Mouse (Mus musculus) mesoderm, embryonic 11.5 days (tissue): Measurements from ENCODE around the gene Bbs9.
A peak's percentile ranks its signal among the peaks of the same experiment; 100 is the strongest.
"Not testable (repeated sequence)": the region's sequence is repeated elsewhere in the genome, so short reads cannot be mapped to it uniquely, and the experiment has no call there.

Source experiments
- DNase-seq: peaks from one replicate; pipeline ENCODE4 v3.0.0-alpha.2; 2012; ENCODE audit warnings: low read depth, low spot score

The Bbs9 gene

DNA sequence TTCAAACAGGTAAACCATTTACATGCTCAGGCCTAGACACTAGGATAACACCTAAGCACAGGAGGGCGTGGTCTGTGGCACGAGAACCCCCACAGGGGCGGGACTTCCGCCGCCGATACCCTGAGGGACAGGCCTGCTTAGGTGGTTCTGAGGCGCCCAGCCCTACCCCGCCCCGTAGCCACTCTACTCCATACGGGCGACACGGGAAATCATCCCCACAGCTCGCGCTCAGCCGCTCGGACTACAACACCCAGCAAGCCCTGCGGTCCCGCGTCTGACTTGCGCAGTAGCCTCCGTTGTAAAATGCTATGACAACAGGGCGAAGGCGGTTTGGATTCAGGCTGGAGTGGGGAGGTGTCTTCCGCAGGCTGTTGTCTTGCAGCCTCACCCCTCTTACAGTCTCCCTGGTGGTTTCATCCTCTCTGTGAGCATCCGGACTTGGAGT is at the start of gene Bbs9:
TSS of gene Bbs9 (plus strand) at position 292 of the 445 bp plus-strand sequence.
- peak; percentile 95 for DNase-seq

DNA sequence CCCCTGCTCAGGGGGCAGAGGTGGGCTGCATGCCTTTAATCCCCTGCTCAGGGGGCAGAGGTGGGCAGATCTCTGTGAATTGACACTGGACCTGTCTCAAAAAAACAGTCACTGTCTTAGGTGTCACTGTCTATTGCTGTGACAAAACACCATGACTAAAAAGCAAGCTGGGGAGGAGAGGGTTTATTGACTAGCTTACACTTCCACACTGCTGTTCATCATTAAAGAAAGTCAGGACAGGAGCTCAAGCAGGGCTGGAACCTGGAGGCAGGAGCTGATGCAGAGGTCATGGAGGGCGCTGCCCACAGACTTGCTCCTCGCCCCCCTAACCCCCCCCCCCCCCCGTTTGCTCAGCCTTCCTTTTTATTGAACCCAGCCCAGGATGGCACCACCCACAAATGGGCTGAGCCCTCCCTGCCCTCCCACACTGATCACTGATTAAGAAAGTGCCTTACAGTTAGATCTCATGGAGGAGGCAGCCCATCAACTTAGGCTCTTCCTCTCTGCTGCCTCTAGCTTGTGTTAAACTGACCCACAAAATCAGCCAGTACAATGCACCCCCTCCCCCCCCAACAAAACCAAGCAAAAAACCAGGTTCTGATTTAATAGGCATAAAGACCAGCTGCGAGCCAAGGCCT is 47.4 kb upstream of the Bbs9 start:
- DNase-seq: no peak

DNA sequence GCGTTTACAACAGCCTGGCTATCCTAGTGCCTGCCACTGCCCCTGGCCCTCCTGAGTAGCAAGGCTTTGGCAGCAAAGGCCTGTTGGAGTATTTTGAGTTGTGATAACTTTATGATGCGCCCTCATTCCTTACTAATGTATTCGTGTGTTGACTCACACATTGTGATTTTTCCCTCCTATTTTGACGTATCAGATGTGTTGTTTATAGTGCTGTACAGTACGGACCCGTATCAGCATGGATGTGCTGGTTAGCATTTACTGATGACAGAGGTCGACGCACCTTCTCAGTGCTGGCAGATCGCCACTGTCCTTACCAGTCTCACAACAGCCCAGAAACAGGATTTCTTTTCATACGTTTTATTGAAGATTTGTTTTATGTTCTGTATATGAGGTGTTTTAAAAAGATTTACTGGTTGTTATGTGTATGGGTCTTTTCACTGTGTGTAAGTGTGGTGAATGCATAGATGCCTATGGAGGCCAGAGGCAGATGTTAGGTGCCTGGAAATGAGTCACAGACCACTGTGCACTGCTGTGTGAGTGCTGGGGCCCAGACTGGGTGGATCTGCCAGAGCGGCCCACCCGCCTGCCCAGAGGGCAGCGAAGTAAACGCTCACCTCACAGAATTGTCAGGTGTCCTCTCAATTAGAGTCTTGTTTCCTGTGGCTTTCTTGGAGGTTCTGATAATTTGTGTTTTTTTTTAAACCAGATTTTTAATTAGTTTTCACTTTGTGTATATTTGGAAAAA is 46.7 kb upstream of the Bbs9 start:
- DNase-seq: no peak

DNA sequence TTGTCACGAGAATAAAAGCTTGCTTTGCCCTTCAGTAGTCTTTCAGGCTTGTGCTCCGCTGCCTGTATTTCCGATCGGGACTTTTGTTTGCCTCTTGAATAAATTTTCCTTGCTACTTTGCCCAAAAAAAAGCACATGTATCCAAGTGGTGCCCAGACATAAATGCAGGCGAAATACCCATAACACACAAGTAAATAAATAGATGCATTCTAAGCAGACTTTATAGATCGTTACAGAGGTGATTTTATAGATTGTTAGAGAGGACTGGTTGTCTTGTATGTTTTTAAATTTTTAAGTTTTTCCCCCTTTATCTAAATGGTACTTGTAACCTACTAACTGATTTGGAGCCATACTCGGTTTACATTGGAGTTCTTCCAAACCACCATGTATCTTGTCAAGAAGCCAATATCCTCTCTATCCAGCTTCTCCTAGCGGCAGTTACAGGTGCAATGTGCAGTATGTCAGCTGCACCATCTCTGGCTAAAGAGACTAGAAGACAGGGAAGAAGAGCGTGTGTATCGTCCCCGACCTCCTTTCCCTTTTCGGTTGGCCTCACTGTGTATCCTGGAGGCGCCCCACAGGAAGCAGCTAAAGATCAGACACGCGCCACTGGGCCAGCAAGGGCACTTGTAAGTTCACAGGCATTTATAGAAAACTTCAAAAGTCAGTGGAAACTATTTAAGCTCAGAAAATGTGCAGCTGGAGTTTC is 45.8 kb upstream of the Bbs9 start:
- DNase-seq: no peak

DNA sequence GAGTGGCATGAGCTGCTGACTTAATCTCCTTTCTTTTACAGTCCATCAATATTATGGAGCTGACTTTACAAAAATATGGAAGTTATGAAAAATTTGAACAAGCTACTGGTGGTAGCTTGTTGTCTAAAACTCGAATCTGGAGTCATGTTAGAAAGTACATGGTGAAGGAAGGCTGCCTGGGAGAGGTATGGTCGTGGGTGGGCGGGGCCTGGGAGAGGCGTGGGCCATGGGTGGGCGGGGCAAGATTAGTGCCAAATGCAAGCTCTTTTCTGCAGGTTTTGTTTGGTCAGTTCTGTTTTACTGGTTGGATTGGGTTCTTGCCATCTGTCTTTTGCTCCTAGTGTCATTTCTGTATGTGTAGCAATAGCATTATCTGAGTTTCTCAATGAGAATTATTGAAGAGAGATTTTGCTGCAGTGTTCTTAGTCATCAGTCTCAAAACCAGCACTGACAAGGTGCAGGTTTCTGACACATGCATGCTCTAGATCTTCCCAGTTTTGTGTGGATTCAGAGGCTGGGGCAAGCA is 45.1 kb upstream of the Bbs9 start:
- DNase-seq: no peak

DNA sequence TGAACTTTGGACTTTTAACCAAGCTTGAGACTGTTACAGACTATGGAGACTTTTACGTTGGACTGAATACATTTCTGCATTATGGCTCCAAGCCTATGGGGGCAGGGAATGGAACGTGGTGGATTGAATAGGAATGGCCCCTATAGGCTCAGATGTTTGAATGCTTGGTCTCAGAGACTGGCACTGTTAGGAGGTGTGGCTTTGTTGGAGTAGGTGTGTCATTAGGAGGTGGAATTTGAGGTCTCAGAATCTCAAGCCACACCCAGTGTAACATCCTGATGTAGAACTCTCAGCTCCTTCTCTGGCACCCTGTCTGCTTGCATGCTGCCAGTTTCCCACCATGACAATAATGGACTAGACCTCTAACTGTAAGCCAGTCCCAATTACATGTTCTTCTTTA is 42.3 kb upstream of the Bbs9 start:
- no peak for DNase-seq

DNA sequence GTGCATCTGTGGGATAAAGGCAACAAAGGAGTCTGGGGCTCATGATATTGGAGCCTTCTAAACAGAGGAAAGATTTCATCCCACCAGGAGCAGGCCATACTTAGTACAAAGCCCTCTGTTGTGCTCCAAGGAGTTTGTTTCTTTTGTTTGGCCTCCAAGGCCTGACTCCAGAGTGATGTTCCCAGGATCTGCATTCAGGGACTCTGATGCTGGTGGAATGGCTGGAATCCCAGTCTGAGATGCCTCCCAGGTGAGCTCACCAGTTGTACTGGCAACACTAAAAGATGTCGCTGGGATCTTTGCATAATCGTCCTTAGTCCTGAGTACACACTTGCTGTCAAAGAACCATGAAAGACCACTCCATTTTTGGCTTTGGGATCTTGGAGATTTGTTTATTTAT is 41.4 kb upstream of the Bbs9 start:
- no peak for DNase-seq

DNA sequence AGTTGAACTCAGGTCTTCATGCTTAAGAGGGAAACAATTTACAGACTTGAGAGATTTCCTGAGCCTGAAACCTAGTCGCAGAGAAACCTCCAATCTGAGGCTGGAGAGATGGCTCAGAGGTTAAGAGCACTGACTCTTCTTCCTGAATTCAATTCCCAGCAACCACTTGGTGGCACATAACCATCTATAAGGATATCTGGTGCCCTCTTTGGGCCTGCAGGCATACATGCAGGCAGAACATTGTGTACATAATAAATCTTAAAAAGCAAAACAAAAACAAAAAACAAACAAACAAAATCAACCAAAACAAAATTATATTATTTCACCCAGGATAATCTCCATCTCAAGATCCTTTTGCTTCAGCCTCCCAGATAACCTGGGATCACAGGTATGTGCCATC is 36.7 kb upstream of the Bbs9 start:
- DNase-seq: no peak

DNA sequence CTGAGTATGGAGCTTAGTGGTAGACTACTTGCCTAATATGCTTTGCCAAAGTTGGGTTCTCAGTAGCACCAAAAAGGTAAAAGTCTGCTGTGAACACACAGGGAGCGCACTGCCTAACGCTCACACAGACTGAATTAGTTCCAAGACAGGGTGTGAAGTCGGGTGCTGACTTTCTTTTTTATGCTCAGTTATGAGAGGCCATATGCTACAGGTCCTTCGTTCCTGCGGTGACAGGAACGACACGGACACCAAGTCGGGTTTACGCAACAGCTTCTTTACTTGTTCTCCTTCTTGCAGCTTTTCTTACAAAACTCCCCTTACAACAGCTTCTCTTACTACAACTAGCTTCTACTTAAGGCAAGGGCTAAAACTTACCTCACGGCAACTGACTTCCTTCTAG is 32.4 kb upstream of the Bbs9 start:
- no peak for DNase-seq

DNA sequence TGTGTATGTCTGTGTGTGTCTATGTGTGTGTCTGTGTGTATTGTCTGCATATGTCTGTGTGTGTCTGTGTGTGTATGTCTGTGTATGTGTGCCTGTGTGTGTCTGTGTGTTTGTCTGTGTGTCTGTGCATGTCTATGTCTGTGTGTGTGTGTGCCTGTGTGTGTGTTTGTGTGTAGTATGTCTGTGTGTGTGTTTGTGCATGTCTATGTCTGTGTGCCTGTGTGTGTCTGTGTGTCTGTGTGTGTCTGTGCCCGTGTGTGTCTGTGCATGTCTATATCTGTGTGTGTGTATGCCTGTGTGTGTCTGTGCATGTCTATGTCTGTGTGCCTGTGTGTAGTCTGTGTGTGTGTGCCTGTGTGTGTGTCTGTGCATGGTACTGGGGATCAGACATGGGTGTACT is 30.4 kb upstream of the Bbs9 start:
- no peak for DNase-seq

DNA sequence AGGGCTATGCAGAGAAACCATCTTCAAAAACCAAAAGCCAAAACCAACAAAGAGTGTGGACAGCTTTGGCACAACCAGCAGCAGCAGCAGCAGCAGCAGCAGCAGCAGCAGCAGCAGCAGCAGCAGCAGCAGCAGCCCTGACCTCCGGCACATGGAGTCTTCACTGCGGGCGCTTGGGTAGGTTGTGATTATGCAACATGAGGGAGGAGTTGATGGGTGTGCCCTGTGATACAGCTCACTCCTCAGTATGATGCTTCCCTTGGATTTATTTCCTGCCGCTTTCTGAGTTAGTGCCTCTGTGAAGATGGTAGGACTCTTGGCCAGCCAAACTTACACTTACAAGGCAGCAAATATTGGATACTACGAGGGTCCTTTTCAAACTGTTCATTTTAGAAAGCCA is 28.3 kb upstream of the Bbs9 start:
- no peak for DNase-seq

DNA sequence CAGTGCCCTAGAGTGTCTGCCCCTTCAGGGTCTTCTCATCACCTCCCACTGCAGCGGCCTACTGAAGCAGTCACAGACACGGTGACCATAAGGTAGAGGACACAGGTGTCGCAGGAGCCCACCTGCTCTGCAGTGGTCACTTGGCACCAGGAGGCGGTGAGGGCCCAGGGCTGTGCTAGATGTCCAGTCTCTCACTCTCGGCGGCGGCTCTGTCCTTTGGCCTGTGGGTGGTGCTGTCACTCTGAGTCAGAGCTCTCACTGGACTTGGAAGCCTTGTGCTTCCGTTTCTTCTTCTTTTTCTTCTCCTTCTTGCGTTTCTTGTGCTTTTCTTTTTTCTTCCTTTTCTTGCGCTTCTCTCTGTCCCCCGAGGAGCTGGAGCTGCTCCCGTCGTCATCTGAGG is 27.1 kb upstream of the Bbs9 start:
- DNase-seq: no peak

DNA sequence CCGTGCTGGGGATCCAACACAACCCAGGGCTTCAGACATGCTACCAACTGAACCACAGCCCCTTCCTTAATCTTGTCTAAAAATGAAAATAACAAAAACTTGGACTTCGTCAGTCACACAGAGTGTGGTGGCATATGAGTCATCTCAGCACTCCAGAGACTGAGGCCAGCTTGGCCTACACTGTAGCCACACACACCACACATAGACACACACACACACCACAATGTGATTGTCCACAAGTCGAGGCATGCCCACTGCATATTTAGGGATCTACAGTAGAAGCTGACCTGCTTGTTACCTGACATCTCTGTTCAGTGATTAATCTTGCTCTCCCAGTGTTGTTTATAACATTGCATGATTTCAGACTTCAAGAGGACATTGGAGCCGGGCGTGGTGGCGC is 26.3 kb upstream of the Bbs9 start:
- no peak for DNase-seq

DNA sequence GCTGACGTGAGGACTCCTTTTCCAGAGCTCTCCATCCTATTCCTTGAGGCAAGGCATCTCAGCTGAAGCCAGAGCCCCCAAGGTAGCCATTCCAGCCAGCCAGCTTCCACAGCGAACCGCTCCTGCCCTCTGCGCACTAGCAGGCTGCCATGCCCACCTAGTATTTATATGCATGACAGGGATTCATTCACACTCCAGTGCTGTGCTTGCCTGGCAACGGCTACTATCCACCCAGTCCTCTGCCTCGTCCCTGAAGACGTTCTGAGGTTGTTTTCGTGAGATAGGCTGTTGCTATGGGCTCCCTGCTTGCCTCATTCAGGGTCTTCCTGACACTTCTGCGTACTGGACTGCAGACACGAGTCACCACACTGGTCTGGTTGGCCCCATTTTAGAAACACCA is 22.8 kb upstream of the Bbs9 start:
- no peak for DNase-seq

DNA sequence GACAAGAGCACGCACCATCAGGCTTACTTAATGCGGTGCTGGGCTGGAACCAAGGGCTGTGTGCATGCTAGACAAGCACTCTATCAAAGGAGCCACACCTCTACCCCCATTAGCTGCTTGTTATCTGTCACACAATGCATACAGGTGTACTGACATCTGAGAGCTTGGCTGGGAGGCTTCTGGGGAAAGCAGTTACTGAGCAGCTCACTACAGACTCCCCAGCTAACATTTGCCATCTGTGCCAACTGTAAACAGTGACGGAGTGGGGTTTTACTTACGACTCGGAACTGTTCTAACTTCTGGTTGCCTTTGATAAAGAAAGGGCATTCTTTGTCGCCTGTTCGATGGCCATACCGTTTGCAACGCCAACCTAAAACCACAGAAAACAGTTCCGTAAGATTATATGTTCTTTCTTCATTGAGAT is 22.0 kb upstream of the Bbs9 start:
- no peak for DNase-seq

DNA sequence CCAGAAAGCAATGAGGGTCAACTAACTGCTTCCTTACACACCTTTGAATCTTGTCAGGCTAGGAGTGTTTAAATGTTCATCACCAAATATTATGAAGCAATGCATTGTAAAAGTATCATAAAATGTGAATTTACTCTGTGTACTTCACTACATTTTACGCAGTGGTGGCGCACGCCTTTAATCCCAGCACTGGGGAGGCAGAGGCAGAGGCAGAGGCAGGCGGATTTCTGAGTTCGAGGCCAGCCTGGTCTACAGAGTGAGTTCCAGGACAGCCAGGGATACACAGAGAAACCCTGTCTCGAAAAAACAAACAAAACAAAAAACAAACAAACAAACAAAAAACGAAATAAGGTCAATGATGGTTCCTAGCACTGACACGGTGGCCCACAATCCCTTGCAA is 21.5 kb upstream of the Bbs9 start, which contains the start of gene Gm17545:
TSS of gene Gm17545 (plus strand) at position 301 of the 400 bp plus-strand sequence.
- not testable (repeated sequence) for DNase-seq

DNA sequence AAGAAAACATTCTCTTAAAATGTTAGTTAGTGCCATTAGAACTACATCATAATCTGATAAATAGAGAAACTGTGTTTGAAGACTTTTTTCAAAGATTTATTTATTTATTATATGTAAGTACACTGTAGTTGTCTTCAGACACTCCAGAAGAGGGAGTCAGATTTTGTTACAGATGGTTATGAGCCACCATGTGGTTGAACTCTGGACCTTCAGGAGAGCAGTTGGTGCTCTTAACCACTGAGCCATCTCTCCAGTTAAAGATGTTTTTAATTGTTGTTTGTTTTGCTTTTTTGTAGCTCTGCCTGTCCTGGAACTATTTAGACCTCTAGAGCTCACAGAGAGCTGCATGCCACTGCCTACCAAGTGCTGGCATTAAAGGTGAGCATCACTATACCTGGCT is 20.5 kb upstream of the Bbs9 start:
- DNase-seq: no peak

DNA sequence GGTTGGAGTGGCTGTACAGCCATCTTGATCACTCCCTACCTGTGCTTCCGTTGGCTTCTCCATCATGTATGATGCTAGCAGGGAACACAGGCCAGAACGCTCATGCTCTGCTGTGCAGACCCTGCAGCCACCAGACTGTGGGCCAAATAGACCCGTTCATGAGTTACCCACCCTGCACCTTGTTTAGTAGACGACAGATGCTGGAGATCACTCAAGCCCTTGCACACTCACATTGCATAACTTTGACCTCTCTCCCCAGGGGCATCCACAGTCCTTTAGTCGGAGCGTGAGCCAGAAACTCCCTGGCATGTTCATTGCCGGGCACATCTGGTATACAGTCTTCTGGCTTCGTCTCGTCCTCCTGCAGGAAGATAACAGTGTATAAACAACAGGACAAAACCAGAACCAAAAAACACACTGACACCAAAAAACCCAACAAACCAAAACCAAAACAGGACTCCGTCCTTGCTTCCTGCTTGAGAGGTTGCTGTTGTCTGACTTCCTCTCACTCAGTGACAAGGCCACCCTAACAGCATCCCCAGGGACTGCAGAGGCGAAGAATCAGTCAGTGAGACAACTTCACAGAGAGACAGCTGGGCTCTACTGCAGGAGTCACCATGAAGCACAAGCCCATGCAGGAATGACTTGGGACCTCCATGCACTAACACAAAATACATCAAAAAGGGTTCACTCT is 18.2 kb upstream of the Bbs9 start:
- DNase-seq: no peak

DNA sequence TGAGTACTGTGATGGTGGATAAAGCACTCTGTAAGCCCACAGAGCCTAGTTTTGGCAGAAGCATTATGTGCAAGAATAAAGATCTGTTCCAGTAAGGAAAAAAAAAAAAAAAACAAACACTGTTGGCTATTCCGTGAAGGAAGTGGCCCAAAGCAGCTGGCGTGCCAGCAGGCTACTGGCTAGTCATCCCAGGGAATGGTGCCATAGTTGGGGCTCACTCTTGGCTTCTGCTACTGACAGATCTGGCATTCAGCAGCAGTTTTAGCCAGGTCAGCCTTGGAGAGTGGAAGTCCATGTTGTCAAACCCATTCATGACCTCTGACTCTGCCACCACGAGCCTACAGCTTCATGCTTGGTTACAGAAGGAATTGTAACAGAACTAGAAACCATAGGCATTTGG is 13.6 kb upstream of the Bbs9 start:
- DNase-seq: no peak

DNA sequence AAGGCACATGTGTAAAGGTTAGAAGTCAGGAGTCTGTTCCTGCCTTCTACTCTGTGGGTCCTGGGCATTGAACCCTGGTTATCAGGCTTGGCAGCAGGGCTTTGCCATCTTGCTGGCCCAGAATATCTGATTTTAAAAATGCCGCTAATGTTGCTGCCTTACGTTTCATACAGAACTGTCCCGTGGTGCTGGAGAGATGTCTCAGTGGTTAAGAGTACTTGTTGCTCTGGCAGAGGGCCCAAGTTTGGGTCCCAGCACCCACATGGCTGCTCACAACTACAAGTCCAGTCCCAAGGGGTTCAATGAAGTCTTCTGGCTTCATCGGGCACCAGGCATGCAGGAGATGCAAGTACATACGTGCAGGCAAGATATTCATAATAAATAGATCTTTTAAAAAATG is 9.3 kb upstream of the Bbs9 start:
- DNase-seq: no peak

DNA sequence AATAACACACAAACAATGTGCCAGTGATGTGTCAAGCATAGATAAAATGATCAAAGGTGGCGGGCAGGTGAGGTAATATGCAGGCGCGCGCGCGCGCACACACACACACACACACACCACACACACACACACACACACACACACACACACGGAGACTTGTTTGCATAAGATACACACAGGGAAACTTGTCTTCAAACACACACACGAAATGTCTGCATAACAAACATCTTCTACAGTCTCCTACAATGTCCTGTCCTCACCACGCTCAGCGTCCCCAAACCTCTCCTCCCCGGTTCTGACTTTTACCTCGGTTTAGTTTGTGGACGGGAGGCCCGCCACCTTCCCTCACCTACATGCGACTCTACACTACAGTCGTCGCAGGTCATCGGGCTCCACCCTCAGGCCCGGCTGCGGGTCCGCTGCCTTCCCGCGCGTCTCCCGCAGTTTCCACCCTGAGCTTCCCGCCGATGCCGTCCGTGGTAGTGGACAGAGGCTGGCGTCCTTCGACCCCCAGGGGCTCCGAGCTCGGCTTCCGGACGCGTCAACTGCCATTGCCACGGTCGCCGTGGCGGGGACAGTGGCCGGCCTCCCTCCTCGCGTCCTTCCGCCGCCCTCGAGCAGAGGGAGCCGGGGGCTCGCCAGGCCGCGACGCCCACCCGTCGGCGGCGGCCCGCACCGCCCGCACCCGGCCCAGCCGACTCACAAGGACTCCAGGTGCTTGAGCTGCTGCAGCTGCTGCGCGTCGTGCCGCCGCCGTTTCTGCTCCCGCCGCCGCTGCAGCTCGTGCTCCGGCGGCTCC is 7.9 kb upstream of the Bbs9 start:
- peak; percentile 40 for DNase-seq
